Mouse (Mus musculus): Measurements from ENCODE around the gene Psmd8. TPM values are rescaled to one million over a fixed set of nuclear protein-coding genes. Genes with fewer than 3 reads are reported as not detected.
A peak's percentile ranks its signal among the peaks of the same experiment; 100 is the strongest.
"Not testable (repeated sequence)": the region's sequence is repeated elsewhere in the genome, so short reads cannot be mapped to it uniquely, and the experiment has no call there.

Psmd8 gene
- 287 TPM in 2 replicates for polyA plus RNA-seq (2015; fragmentation: Nextera tagmentation; extraction: Ambion mirVana)

- H3K4me1 ChIP-seq (ENCODE audit: control insufficient read depth, insufficient read depth, low read length), result peaks cover 17% of the 10 kb centered on the region
- peak within 1 kb of the TSS; percentile 71 for H3K27ac ChIP-seq (ENCODE audit: low read length)
- H3K4me2 ChIP-seq (ENCODE audit: low read length), result peak within 1 kb of the TSS; percentile 82
- H3K9me3 ChIP-seq (replicated peaks; ENCODE audit: control insufficient read depth, low read length, poor library complexity, severe bottlenecking), result no peaks in the 10 kb centered on the region
- peak within 1 kb of the TSS; percentile 72 for H3K9ac ChIP-seq (ENCODE audit: low read depth, low read length)
- H3K27me3 ChIP-seq (ENCODE audit: control insufficient read depth, insufficient read depth, low read depth, low read length), result no peaks in the 10 kb centered on the region
- peak within 1 kb of the TSS; percentile 65 for H3K4me3 ChIP-seq (ENCODE audit: low read depth, low read length)
- WGBS, result under 1% methylated on average over 62 of the region's 62 CpGs
- peak; percentile 95 for ATAC-seq
- H3K36me3 ChIP-seq (ENCODE audit: control insufficient read depth, insufficient read depth, low read length), result peaks cover 12% of the 10 kb centered on the region
These were observed at the start of gene Psmd8 for GRCm38 (mm10) chr7:29180077-29180853. Gene Psmd8 (minus strand): TSS chr7:29180701.

GRCm38 (mm10) chr7:29228202-29228601, 47.7 kb upstream of the Psmd8 start:
- Histone ChIP-seq H3K9me3 (replicated peaks; ENCODE audit: control insufficient read depth, low read length, poor library complexity, severe bottlenecking) (no peaks in the 10 kb centered on the region), H3K27me3 (ENCODE audit: control insufficient read depth, insufficient read depth, low read depth, low read length) (peaks cover 30% of the 10 kb centered on the region), H3K4me3 (ENCODE audit: low read depth, low read length) (no peak overlapping the region), H3K4me2 (ENCODE audit: low read length) (no peak overlapping the region), H3K9ac (ENCODE audit: low read depth, low read length) (no peak overlapping the region), H3K36me3 (ENCODE audit: control insufficient read depth, insufficient read depth, low read length) (no peaks in the 10 kb centered on the region), H3K4me1 (ENCODE audit: control insufficient read depth, insufficient read depth, low read length) (peaks cover 13% of the 10 kb centered on the region), H3K27ac (ENCODE audit: low read length) (no peak overlapping the region)
- ATAC-seq, result no peak
- 73% methylated on average over 4 of the region's 4 CpGs for WGBS

- Histone ChIP-seq H3K4me3 (ENCODE audit: low read depth, low read length) (peak overlapping the region; percentile 9; the same call in 1 of the 2 replicates), H3K4me1 (ENCODE audit: control insufficient read depth, insufficient read depth, low read length) (peaks cover 6% of the 10 kb centered on the region), H3K27me3 (ENCODE audit: control insufficient read depth, insufficient read depth, low read depth, low read length) (peaks cover 8% of the 10 kb centered on the region), H3K27ac (ENCODE audit: low read length) (peak overlapping the region; percentile 47; the same call in 1 of the 2 replicates), H3K4me2 (ENCODE audit: low read length) (peak overlapping the region; percentile 40), H3K9me3 (replicated peaks; ENCODE audit: control insufficient read depth, low read length, poor library complexity, severe bottlenecking) (no peaks in the 10 kb centered on the region), H3K9ac (ENCODE audit: low read depth, low read length) (peak overlapping the region; percentile 39; the same call in 1 of the 2 replicates), H3K36me3 (ENCODE audit: control insufficient read depth, insufficient read depth, low read length) (no peaks in the 10 kb centered on the region)
- 0 out of 2 replicates have a peak, but pooled peaks have one; percentile 40 for ATAC-seq
- WGBS, result 70% methylated on average over 13 of the region's 13 CpGs
These were observed 45.0 kb upstream of the Psmd8 start for GRCm38 (mm10) chr7:29225520-29225919.

DNA sequence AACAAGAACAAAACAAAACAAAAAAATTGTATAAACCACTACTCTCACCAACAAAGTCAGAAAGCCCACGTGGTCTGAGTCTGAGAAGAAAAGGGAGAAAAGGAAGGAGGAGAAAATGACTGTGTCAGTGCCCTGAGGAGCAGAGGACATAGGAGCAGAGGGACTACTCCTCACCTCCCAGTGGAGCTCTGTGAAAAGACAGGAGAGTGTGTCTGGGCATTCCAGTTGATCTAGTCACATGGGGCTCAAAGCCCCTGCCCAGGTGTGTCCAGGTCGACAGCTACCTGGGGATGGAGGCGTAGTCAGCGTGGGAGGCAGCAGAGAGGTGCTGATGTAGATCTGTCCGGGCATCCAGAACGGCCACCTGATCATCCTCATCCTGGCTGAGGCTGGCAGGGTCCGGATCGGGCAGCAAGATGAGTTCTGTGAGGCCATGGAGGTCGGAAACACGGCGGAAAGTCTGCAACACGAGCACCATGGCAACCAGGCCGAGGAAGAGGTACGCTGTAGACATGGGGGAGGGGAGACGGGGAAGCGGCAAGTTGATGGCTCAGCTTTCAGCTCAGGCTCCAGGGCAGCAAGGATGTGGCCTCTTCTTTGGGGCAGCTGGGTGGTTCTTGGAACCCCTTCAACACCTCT, 44.4 kb upstream of the Psmd8 start:
- peaks cover 4% of the 10 kb centered on the region for H3K27me3 ChIP-seq (ENCODE audit: control insufficient read depth, insufficient read depth, low read depth, low read length)
- peak overlapping the region; percentile 9; the same call in 1 of the 2 replicates for H3K4me3 ChIP-seq (ENCODE audit: low read depth, low read length)
- peak overlapping the region; percentile 47; the same call in 1 of the 2 replicates for H3K27ac ChIP-seq (ENCODE audit: low read length)
- 10% methylated on average over 16 of the region's 16 CpGs for WGBS
- no peaks in the 10 kb centered on the region for H3K36me3 ChIP-seq (ENCODE audit: control insufficient read depth, insufficient read depth, low read length)
- peak overlapping the region; percentile 39; the same call in 1 of the 2 replicates for H3K9ac ChIP-seq (ENCODE audit: low read depth, low read length)
- H3K4me2 ChIP-seq (ENCODE audit: low read length), result peak overlapping the region; percentile 40
- H3K4me1 ChIP-seq (ENCODE audit: control insufficient read depth, insufficient read depth, low read length), result peaks cover 6% of the 10 kb centered on the region
- peak; percentile 62 for ATAC-seq
- no peaks in the 10 kb centered on the region; the same call in 1 of the 2 replicates for H3K9me3 ChIP-seq (replicated peaks; ENCODE audit: control insufficient read depth, low read length, poor library complexity, severe bottlenecking)

- H3K4me3 ChIP-seq (ENCODE audit: low read depth, low read length), result no peak overlapping the region
- H3K9me3 ChIP-seq (replicated peaks; ENCODE audit: control insufficient read depth, low read length, poor library complexity, severe bottlenecking), result no peaks in the 10 kb centered on the region; the same call in 1 of the 2 replicates
- H3K27ac ChIP-seq (ENCODE audit: low read length), result no peak overlapping the region
- 43% methylated on average over 15 of the region's 15 CpGs for WGBS
- H3K4me2 ChIP-seq (ENCODE audit: low read length), result peak overlapping the region; percentile 14; the same call in 1 of the 2 replicates
- no peaks in the 10 kb centered on the region for H3K36me3 ChIP-seq (ENCODE audit: control insufficient read depth, insufficient read depth, low read length)
- ATAC-seq, result no peak
- no peaks in the 10 kb centered on the region for H3K27me3 ChIP-seq (ENCODE audit: control insufficient read depth, insufficient read depth, low read depth, low read length)
- H3K4me1 ChIP-seq (ENCODE audit: control insufficient read depth, insufficient read depth, low read length), result peaks cover 8% of the 10 kb centered on the region
- no peak overlapping the region for H3K9ac ChIP-seq (ENCODE audit: low read depth, low read length)
These were observed 34.3 kb upstream of the Psmd8 start for GRCm38 (mm10) chr7:29214846-29215245.

GRCm38 (mm10) chr7:29214236-29214635, 33.7 kb upstream of the Psmd8 start:
- Histone ChIP-seq H3K27me3 (ENCODE audit: control insufficient read depth, insufficient read depth, low read depth, low read length) (no peaks in the 10 kb centered on the region), H3K27ac (ENCODE audit: low read length) (peak overlapping the region; percentile 32; the same call in 1 of the 2 replicates), H3K36me3 (ENCODE audit: control insufficient read depth, insufficient read depth, low read length) (no peaks in the 10 kb centered on the region), H3K4me2 (ENCODE audit: low read length) (0 out of 2 replicates have a peak overlapping the region, but pooled peaks have one; percentile 58), H3K9ac (ENCODE audit: low read depth, low read length) (no peak overlapping the region), H3K4me3 (ENCODE audit: low read depth, low read length) (peak overlapping the region; percentile 31; the same call in 1 of the 2 replicates), H3K4me1 (ENCODE audit: control insufficient read depth, insufficient read depth, low read length) (peaks cover 8% of the 10 kb centered on the region), H3K9me3 (replicated peaks; ENCODE audit: control insufficient read depth, low read length, poor library complexity, severe bottlenecking) (no peaks in the 10 kb centered on the region)
- 64% methylated on average over 2 of the region's 2 CpGs for WGBS
- no peak for ATAC-seq

DNA sequence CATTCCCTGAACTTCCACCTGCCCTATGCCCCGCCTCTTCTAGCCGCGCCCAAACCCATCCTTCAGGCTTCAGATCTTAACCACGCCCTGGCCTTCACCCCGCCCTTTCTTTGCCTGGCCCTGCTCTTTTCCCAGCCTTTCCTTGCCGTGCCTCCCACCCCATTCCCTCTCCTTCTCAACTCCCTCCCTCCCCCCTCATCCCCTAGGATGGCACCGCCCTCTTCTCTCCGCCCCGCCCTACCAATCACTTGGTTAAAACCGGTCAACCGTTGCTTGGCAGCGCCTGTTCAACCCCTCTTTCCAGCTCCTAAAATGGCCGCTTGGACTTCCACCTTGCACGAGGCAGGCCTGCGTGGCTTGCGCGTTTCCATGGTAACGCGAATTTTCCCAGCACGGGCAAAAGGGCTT, 33.2 kb upstream of the Psmd8 start, which contains the start of gene Catsperg1:
Gene Catsperg1, minus strand, starts transcription at position 361 of the 408 bp plus-strand sequence.
- Histone ChIP-seq H3K27ac (ENCODE audit: low read length) (peak within 1 kb of the TSS; percentile 73), H3K4me1 (ENCODE audit: control insufficient read depth, insufficient read depth, low read length) (peaks cover 8% of the 10 kb centered on the region), H3K36me3 (ENCODE audit: control insufficient read depth, insufficient read depth, low read length) (no peaks in the 10 kb centered on the region), H3K4me3 (ENCODE audit: low read depth, low read length) (peak within 1 kb of the TSS; percentile 31), H3K9me3 (replicated peaks; ENCODE audit: control insufficient read depth, low read length, poor library complexity, severe bottlenecking) (no peaks in the 10 kb centered on the region), H3K9ac (ENCODE audit: low read depth, low read length) (peak within 1 kb of the TSS; percentile 43; the same call in 1 of the 2 replicates), H3K27me3 (ENCODE audit: control insufficient read depth, insufficient read depth, low read depth, low read length) (no peaks in the 10 kb centered on the region), H3K4me2 (ENCODE audit: low read length) (peak within 1 kb of the TSS; percentile 58)
- under 1% methylated on average over 20 of the region's 20 CpGs for WGBS
- peak; percentile 89 for ATAC-seq

- not testable (repeated sequence) for H3K27me3 ChIP-seq (ENCODE audit: control insufficient read depth, insufficient read depth, low read depth, low read length); H3K4me1 ChIP-seq (ENCODE audit: control insufficient read depth, insufficient read depth, low read length); H3K36me3 ChIP-seq (ENCODE audit: control insufficient read depth, insufficient read depth, low read length); H3K9me3 ChIP-seq (replicated peaks; ENCODE audit: control insufficient read depth, low read length, poor library complexity, severe bottlenecking)
- Histone ChIP-seq H3K27ac (ENCODE audit: low read length) (peak overlapping the region; percentile 73), H3K4me2 (ENCODE audit: low read length) (peak overlapping the region; percentile 58), H3K9ac (ENCODE audit: low read depth, low read length) (peak overlapping the region; percentile 43; the same call in 1 of the 2 replicates), H3K4me3 (ENCODE audit: low read depth, low read length) (peak overlapping the region; percentile 31)
- 19% methylated on average over 40 of the region's 40 CpGs for WGBS
- peak; percentile 16; the same call in 1 of the 2 replicates for ATAC-seq
These were observed 32.5 kb upstream of the Psmd8 start for GRCm38 (mm10) chr7:29212775-29213560.

Data from midbrain, embryonic 16.5 days (tissue).